In the genomic region with DNA sequence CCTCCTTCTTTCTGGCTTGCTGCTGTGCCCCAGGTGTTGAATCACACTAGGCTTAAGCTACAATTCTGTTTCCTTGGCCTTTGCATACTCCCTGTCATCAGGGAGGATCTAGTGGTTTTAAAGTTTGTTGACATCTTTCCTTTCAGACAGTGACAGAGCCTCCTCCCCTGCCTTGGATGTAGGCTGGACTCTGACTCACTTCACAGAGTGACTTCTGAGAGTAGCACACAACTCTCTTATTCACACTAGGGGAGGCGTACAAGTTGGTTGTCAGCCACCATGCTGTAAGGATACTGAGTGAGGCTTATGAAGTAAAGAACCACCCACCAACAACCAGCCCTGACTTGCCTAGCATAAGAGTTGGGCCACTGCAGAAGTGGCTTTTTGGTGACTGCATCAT, we compare ENCODE assay signal across 30 mouse cellular contexts. TPM values are rescaled to one million over a fixed set of nuclear protein-coding genes. Genes with fewer than 3 reads are reported as not detected.
DNase-seq lines count a peak whose midpoint lies in the region; ATAC-seq and TF ChIP-seq lines count a peak whose summit lies in the region.
"Had no signal": no experiment of that assay in that cellular context is flagged by ENCODE, and none has a peak within 500 bp of the region (broad histone marks: within the 10 kb centered on the region; RNA-seq: fewer than 3 reads in every experiment).

No protein-coding gene starts in this region.

- H3K4me1 ChIP-seq in embryonic fibroblast, embryonic 13.5 days (ENCODE audit: control insufficient read depth, insufficient read depth, low read length) = peaks cover 14% of the 10 kb centered on the region
- H3K4me1 ChIP-seq in forebrain, embryonic 14.5 days (ENCODE audit: control insufficient read depth, insufficient read depth, low read length) = no peaks in the 10 kb centered on the region
- H3K4me1 ChIP-seq in forebrain, embryonic 10.5 days = peaks cover 8% of the 10 kb centered on the region

- no peaks in the 10 kb centered on the region for H3K36me3 ChIP-seq in forebrain, embryonic 14.5 days (ENCODE audit: control insufficient read depth, insufficient read depth, low read length)
- H3K36me3 ChIP-seq in forebrain, embryonic 10.5 days (replicated peaks) = no peaks in the 10 kb centered on the region
- H3K36me3 ChIP-seq: heart, embryonic 12.5 days; hindbrain, embryonic 13.5 days; limb, embryonic 10.5 days; limb, embryonic 15.5 days; midbrain, embryonic 10.5 days had no signal

- no peak overlapping the region for H3K9ac ChIP-seq in forebrain, embryonic 14.5 days (ENCODE audit: low read length)
- H3K9ac ChIP-seq: forebrain, postnatal 0 days; heart, embryonic 12.5 days; hindbrain, embryonic 13.5 days; limb, embryonic 15.5 days; liver, embryonic 14.5 days had no signal

- 92% methylated on average over 1 of the region's 1 CpGs for WGBS in forebrain, embryonic 14.5 days
- WGBS in forebrain, embryonic 10.5 days = 87% methylated on average over 1 of the region's 1 CpGs

- TF ChIP-seq CTCF in embryonic fibroblast, embryonic 13.5 days (IDR thresholded peaks at IDR 0.05; ENCODE audit: borderline replicate concordance, insufficient read depth, low read length) = no peak

- no peak overlapping the region for H3K4me2 ChIP-seq in forebrain, embryonic 14.5 days (ENCODE audit: low read length)
- H3K4me2 ChIP-seq: heart, embryonic 12.5 days; hindbrain, embryonic 13.5 days; limb, embryonic 15.5 days had no signal

- no peaks in the 10 kb centered on the region for H3K9me3 ChIP-seq in forebrain, embryonic 14.5 days (replicated peaks; ENCODE audit: control insufficient read depth, low read length)
- no peaks in the 10 kb centered on the region for H3K9me3 ChIP-seq in forebrain, embryonic 10.5 days
- H3K9me3 ChIP-seq: heart, embryonic 12.5 days; hindbrain, embryonic 13.5 days; limb, embryonic 10.5 days; limb, embryonic 15.5 days; midbrain, embryonic 10.5 days had no signal

- no peak overlapping the region for H3K4me3 ChIP-seq in embryonic fibroblast, embryonic 13.5 days (ENCODE audit: insufficient read depth, low read length)
- no peak overlapping the region for H3K4me3 ChIP-seq in forebrain, embryonic 14.5 days (ENCODE audit: low read depth, low read length)
- H3K4me3 ChIP-seq in forebrain, embryonic 10.5 days = no peak overlapping the region
- H3K4me3 ChIP-seq: heart, embryonic 12.5 days; hindbrain, embryonic 13.5 days; limb, embryonic 10.5 days; limb, embryonic 15.5 days; midbrain, embryonic 10.5 days had no signal

- no peaks in the 10 kb centered on the region for H3K27me3 ChIP-seq in forebrain, embryonic 14.5 days (replicated peaks; ENCODE audit: control insufficient read depth, insufficient read depth, low read length)
- no peaks in the 10 kb centered on the region for H3K27me3 ChIP-seq in forebrain, embryonic 10.5 days (ENCODE audit: poor library complexity, severe bottlenecking)
- H3K27me3 ChIP-seq: CH12.LX; heart, embryonic 12.5 days; hindbrain, embryonic 13.5 days; limb, embryonic 15.5 days; Patski had no signal

- TF ChIP-seq POLR2A in embryonic fibroblast, embryonic 13.5 days (IDR thresholded peaks at IDR 0.05; ENCODE audit: low read depth, low read length) = no peak

- ATAC-seq in frontal cortex, adult (ENCODE audit: low TSS enrichment) = peak; percentile 88; the same call in 1 of the 2 replicates
- no peak for ATAC-seq in forebrain, embryonic 14.5 days
- ATAC-seq: forebrain, postnatal 0 days; intestine, postnatal 0 days; midbrain, embryonic 16.5 days; Patski had no signal

- H3K27ac ChIP-seq in embryonic fibroblast, embryonic 13.5 days (ENCODE audit: insufficient read depth, low read length) = peak overlapping the region; percentile 27; the same call in 1 of the 2 replicates
- no peak overlapping the region for H3K27ac ChIP-seq in forebrain, embryonic 14.5 days (ENCODE audit: low read depth, low read length)
- no peak overlapping the region for H3K27ac ChIP-seq in forebrain, embryonic 10.5 days
- H3K27ac ChIP-seq: hindbrain, embryonic 13.5 days; limb, embryonic 10.5 days; limb, embryonic 15.5 days; liver, embryonic 14.5 days; midbrain, embryonic 10.5 days had no signal

- DNase-seq in frontal cortex, postnatal 14 days (ENCODE audit: low spot score in 2 of 2) = no peak
- peak; percentile 5 to 9 for DNase-seq in right cerebral cortex, adult 2 months (ENCODE audit: low spot score in 2 of 2)
- no peak for DNase-seq in right cerebral cortex, postnatal 4 days
- DNase-seq in thymus, postnatal 10 days (ENCODE audit: low spot score in 2 of 2) = no peak
- DNase-seq in forebrain, embryonic 14.5 days (ENCODE audit: low spot score) = no peak
- no peak for DNase-seq in forebrain, embryonic 10.5 days (ENCODE audit: extremely low spot score, low spot score)
- DNase-seq: adrenal gland, postnatal 25 days; cerebellum, adult 8-10 months; cerebellum, postnatal 25 days; forebrain, postnatal 0 days; gastrocnemius, postnatal 14 days; heart, adult 18-20 months; heart, postnatal 4 days; kidney, adult 9 months; kidney, postnatal 25 days; lung, adult 2 months; lung, postnatal 14 days; thymus, postnatal 14 days had no signal

RNA-seq across cellular contexts. Expression of gene Smtn, which starts 27.5 kb away (rescaled TPM):
- polyA plus RNA-seq in embryonic fibroblast, embryonic 13.5 days (2011; ENCODE audit: insufficient read length, low read depth, missing spikeins) = 78.7 and 79.0 TPM in 2 replicates
- polyA plus RNA-seq in forebrain, embryonic 14.5 days (2014; fragmentation: Nextera tagmentation; extraction: Ambion mirVana) = 11.6 and 16.4 TPM in 2 replicates
- polyA plus RNA-seq in forebrain, embryonic 10.5 days (2016; fragmentation: Nextera tagmentation; extraction: Ambion mirVana) = 35.1 and 40.2 TPM in 2 replicates

RNA-seq across cellular contexts. Expression of gene Selenom, which starts 53.4 kb away (rescaled TPM):
- polyA plus RNA-seq in embryonic fibroblast, embryonic 13.5 days (2011; ENCODE audit: insufficient read length, low read depth, missing spikeins) = 148 and 152 TPM in 2 replicates
- 42.0 and 49.1 TPM in 2 replicates for polyA plus RNA-seq in forebrain, embryonic 14.5 days (2014; fragmentation: Nextera tagmentation; extraction: Ambion mirVana)
- polyA plus RNA-seq in forebrain, embryonic 10.5 days (2016; fragmentation: Nextera tagmentation; extraction: Ambion mirVana) = 36.1 and 37.9 TPM in 2 replicates

Comparison
In these comparisons a context has a peak if more than half of its experiments do, and no peak if none do; other contexts are left out.
1. DNase-seq: peak in right cerebral cortex, adult 2 months (2 of 2); none in frontal cortex, postnatal 14 days (0 of 2), right cerebral cortex, postnatal 4 days (single experiment), thymus, postnatal 10 days (0 of 2), forebrain, embryonic 14.5 days (single experiment) and forebrain, embryonic 10.5 days (single experiment).